21 mouse cellular contexts compared by ENCODE assay signal in genomic region chr12:76310007-76310406, GRCm38 (mm10). TPM values are rescaled to one million over a fixed set of nuclear protein-coding genes. Genes with fewer than 3 reads are reported as not detected.
A peak's percentile ranks its signal among the peaks of the same experiment; 100 is the strongest.
DNase-seq lines count a peak whose midpoint lies in the region; ATAC-seq and TF ChIP-seq lines count a peak whose summit lies in the region.
"Had no signal": no experiment of that assay in that cellular context is flagged by ENCODE, and none has a peak within 500 bp of the region (broad histone marks: within the 10 kb centered on the region; RNA-seq: fewer than 3 reads in every experiment).

No protein-coding gene starts in this region.

- H3K36me3 ChIP-seq in heart, adult 2 months (ENCODE audit: control insufficient read depth, insufficient read depth, low read length), result peaks cover 8% of the 10 kb centered on the region
- H3K36me3 ChIP-seq in heart, embryonic 12.5 days, result peaks cover 31% of the 10 kb centered on the region
- H3K36me3 ChIP-seq in lung, embryonic 15.5 days, result peaks cover 20% of the 10 kb centered on the region
- peaks cover 96% of the 10 kb centered on the region for H3K36me3 ChIP-seq in liver, embryonic 13.5 days

- TF ChIP-seq POLR2A in heart, adult 2 months (IDR thresholded peaks at IDR 0.05; ENCODE audit: insufficient read depth, low read depth, low read length), result no peak

- H3K4me3 ChIP-seq in heart, adult 2 months, result no peak overlapping the region
- H3K4me3 ChIP-seq in heart, embryonic 12.5 days, result no peak overlapping the region
- H3K4me3 ChIP-seq in lung, embryonic 15.5 days, result no peak overlapping the region
- no peak overlapping the region for H3K4me3 ChIP-seq in liver, embryonic 13.5 days (replicated peaks)
- H3K4me3 ChIP-seq: forebrain, embryonic 15.5 days; heart, embryonic 15.5 days; hindbrain, embryonic 12.5 days; midbrain, embryonic 10.5 days; neural tube, embryonic 13.5 days had no signal

- no peaks in the 10 kb centered on the region for H3K9me3 ChIP-seq in heart, embryonic 12.5 days (replicated peaks)
- no peaks in the 10 kb centered on the region for H3K9me3 ChIP-seq in lung, embryonic 15.5 days
- no peaks in the 10 kb centered on the region for H3K9me3 ChIP-seq in liver, embryonic 13.5 days (replicated peaks)
- H3K9me3 ChIP-seq: forebrain, embryonic 15.5 days; heart, embryonic 15.5 days; hindbrain, embryonic 12.5 days; midbrain, embryonic 10.5 days; neural tube, embryonic 13.5 days had no signal

- H3K9ac ChIP-seq in heart, adult 2 months (ENCODE audit: low read depth, low read length), result no peak overlapping the region
- no peak overlapping the region for H3K9ac ChIP-seq in heart, embryonic 12.5 days
- H3K9ac ChIP-seq in lung, embryonic 15.5 days, result no peak overlapping the region
- H3K9ac ChIP-seq in liver, embryonic 13.5 days, result no peak overlapping the region
- H3K9ac ChIP-seq: forebrain, embryonic 15.5 days; heart, embryonic 15.5 days; hindbrain, embryonic 12.5 days; neural tube, embryonic 13.5 days had no signal

- ATAC-seq in heart, embryonic 12.5 days (ENCODE audit: insufficient number of reproducible peaks, low FRiP score), result no peak
- no peak for ATAC-seq in lung, embryonic 15.5 days (ENCODE audit: borderline replicate concordance, extremely low read depth, low FRiP score, low TSS enrichment)
- ATAC-seq in liver, embryonic 13.5 days (ENCODE audit: low read depth), result 0 out of 2 replicates have a peak, but pooled peaks have one; percentile 32
- ATAC-seq in frontal cortex, adult (ENCODE audit: low TSS enrichment), result no peak
- ATAC-seq: forebrain, embryonic 15.5 days had no signal

- 51% methylated on average over 6 of the region's 6 CpGs for WGBS in heart, adult 2 months
- WGBS in heart, embryonic 12.5 days, result 62% methylated on average over 6 of the region's 6 CpGs
- 64% methylated on average over 6 of the region's 6 CpGs for WGBS in lung, embryonic 15.5 days
- WGBS in liver, embryonic 13.5 days (ENCODE audit: insufficient replicate concordance), result 39% methylated on average over 6 of the region's 6 CpGs

- peaks cover 19% of the 10 kb centered on the region for H3K4me1 ChIP-seq in heart, adult 2 months (ENCODE audit: control insufficient read depth, insufficient read depth, low read length)
- peaks cover 51% of the 10 kb centered on the region for H3K4me1 ChIP-seq in heart, embryonic 12.5 days (replicated peaks)
- peaks cover 31% of the 10 kb centered on the region for H3K4me1 ChIP-seq in lung, embryonic 15.5 days
- peaks cover 20% of the 10 kb centered on the region for H3K4me1 ChIP-seq in liver, embryonic 13.5 days (replicated peaks)
- H3K4me1 ChIP-seq: midbrain, embryonic 10.5 days had no signal

- H3K4me2 ChIP-seq in heart, embryonic 12.5 days, result no peak overlapping the region
- no peak overlapping the region for H3K4me2 ChIP-seq in lung, embryonic 15.5 days
- H3K4me2 ChIP-seq in liver, embryonic 13.5 days, result no peak overlapping the region
- H3K4me2 ChIP-seq: forebrain, embryonic 15.5 days; heart, embryonic 15.5 days; hindbrain, embryonic 12.5 days; neural tube, embryonic 13.5 days had no signal

- TF ChIP-seq EP300 in heart, adult 2 months (IDR thresholded peaks at IDR 0.05; ENCODE audit: insufficient read depth, low read depth, low read length), result no peak

- intact Hi-C loops in heart, adult 2 months (cut with DNase I), result no loop called here

- H3K79me2 ChIP-seq in heart, adult 2 months (replicated peaks; ENCODE audit: control insufficient read depth, insufficient read depth, low read length), result no peaks in the 10 kb centered on the region

- TF ChIP-seq CTCF in heart, adult 2 months (IDR thresholded peaks at IDR 0.05), result no peak

- no peaks in the 10 kb centered on the region for H3K27me3 ChIP-seq in heart, adult 2 months (ENCODE audit: control insufficient read depth, insufficient read depth, low read length)
- no peaks in the 10 kb centered on the region for H3K27me3 ChIP-seq in heart, embryonic 12.5 days (replicated peaks)
- no peaks in the 10 kb centered on the region for H3K27me3 ChIP-seq in lung, embryonic 15.5 days
- no peaks in the 10 kb centered on the region for H3K27me3 ChIP-seq in liver, embryonic 13.5 days
- H3K27me3 ChIP-seq: forebrain, embryonic 15.5 days; heart, embryonic 15.5 days; hindbrain, embryonic 12.5 days; neural tube, embryonic 13.5 days had no signal

- H3K27ac ChIP-seq in heart, adult 2 months, result peak overlapping the region; percentile 53
- no peak overlapping the region for H3K27ac ChIP-seq in heart, embryonic 12.5 days (ENCODE audit: poor library complexity, severe bottlenecking)
- H3K27ac ChIP-seq in lung, embryonic 15.5 days, result peak overlapping the region; percentile 56; the same call in 1 of the 2 replicates
- H3K27ac ChIP-seq in liver, embryonic 13.5 days, result peak overlapping the region; percentile 43; the same call in 1 of the 2 replicates
- H3K27ac ChIP-seq: forebrain, embryonic 15.5 days; heart, embryonic 15.5 days; hindbrain, embryonic 12.5 days; midbrain, embryonic 10.5 days; neural tube, embryonic 13.5 days had no signal

- DNase-seq in heart, adult 2 months, result no peak
- no peak for DNase-seq in lung, adult 18-20 months
- no peak for DNase-seq in liver, embryonic 13.5 days
- DNase-seq in lung, postnatal 25 days (ENCODE audit: low spot score), result peak; percentile 41
- no peak for DNase-seq in ovary, postnatal 14 days (ENCODE audit: low spot score)
- DNase-seq: adrenal gland, adult 2 months; cerebellum, adult 11-12 months; cerebellum, postnatal 25 days; kidney, adult 2 months; kidney, postnatal 36 days; layer of hippocampus, adult 9-11 months; right cerebral cortex, postnatal 4 days; thymus, postnatal 4 days had no signal

RNA-seq across cellular contexts. Expression of gene Akap5, which starts 14.7 kb away (rescaled TPM):
- total RNA-seq in heart, adult 2 months (2021), result 1 to 10 TPM; 1.0 to 1.7 TPM
- polyA plus RNA-seq in heart, adult 2 months (2012; rRNA removed), result 1.1 and 2.3 TPM in 2 replicates
- 8.5 and 9.1 TPM in 2 replicates for polyA plus RNA-seq in heart, embryonic 12.5 days (2016; fragmentation: Nextera tagmentation; extraction: Ambion mirVana)
- polyA plus RNA-seq in lung, embryonic 15.5 days (2015; fragmentation: Nextera tagmentation; extraction: Ambion mirVana), result 23.3 and 28.7 TPM in 2 replicates
- polyA plus RNA-seq in liver, embryonic 13.5 days (2015; fragmentation: Nextera tagmentation; extraction: Ambion mirVana), result 0.43 and 0.51 TPM in 2 replicates

RNA-seq across cellular contexts. Expression of gene Mthfd1, which starts 54.9 kb away (rescaled TPM):
- 10 to 100 TPM; 27.4 to 30.2 TPM for total RNA-seq in heart, adult 2 months (2021)
- 16.9 and 25.6 TPM in 2 replicates for polyA plus RNA-seq in heart, adult 2 months (2012; rRNA removed)
- polyA plus RNA-seq in heart, embryonic 12.5 days (2016; fragmentation: Nextera tagmentation; extraction: Ambion mirVana), result 48.0 and 48.6 TPM in 2 replicates
- polyA plus RNA-seq in lung, embryonic 15.5 days (2015; fragmentation: Nextera tagmentation; extraction: Ambion mirVana), result 97.4 and 99.8 TPM in 2 replicates
- 111 and 125 TPM in 2 replicates for polyA plus RNA-seq in liver, embryonic 13.5 days (2015; fragmentation: Nextera tagmentation; extraction: Ambion mirVana)

RNA-seq across cellular contexts. Expression of gene Zbtb25, which starts 59.4 kb away (rescaled TPM):
- 1 to 10 TPM; 6.8 to 7.9 TPM for total RNA-seq in heart, adult 2 months (2021)
- polyA plus RNA-seq in heart, adult 2 months (2012; rRNA removed), result 6.0 and 13.4 TPM in 2 replicates
- 13.0 and 15.4 TPM in 2 replicates for polyA plus RNA-seq in heart, embryonic 12.5 days (2016; fragmentation: Nextera tagmentation; extraction: Ambion mirVana)
- 15.8 and 16.7 TPM in 2 replicates for polyA plus RNA-seq in lung, embryonic 15.5 days (2015; fragmentation: Nextera tagmentation; extraction: Ambion mirVana)
- polyA plus RNA-seq in liver, embryonic 13.5 days (2015; fragmentation: Nextera tagmentation; extraction: Ambion mirVana), result 8.3 and 9.2 TPM in 2 replicates
